8 mouse cellular contexts compared by ENCODE assay signal in the genomic region with DNA sequence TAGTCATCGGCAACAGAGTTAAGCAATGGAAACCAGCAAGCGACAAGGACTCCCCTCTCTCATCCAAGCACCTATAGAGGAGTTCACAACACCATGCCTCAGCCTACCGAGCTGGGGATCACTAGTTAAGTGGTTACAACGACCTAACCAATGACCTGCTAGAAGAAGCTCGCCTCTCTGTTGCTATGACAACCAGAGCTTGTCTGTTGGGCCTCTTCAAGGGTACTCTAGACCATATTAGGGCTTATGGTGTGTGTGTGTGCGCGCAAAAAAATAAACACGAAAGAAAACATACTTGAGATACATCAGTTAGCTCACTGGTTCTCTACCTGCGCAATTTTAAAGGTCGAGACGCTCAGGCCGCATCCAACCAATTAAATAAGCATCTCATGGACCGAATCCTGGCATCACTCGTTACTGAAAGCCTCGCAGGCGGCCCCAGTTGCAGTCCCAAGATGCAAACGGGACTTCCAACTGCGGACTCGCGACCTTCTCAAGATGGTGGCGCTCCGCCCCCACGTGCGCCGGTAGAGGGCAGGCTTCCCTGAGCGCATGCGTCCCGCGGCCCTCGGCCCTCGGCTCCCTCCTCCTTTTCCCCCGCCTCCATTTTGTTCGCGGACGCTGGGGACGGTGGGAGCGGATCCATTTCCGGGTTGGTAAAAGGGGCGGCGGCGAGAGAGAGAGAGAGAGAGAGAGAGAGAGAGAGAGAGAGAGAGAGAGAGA. TPM values are rescaled to one million over a fixed set of nuclear protein-coding genes. Genes with fewer than 3 reads are reported as not detected.
DNase-seq lines count a peak whose midpoint lies in the region; ATAC-seq lines count a peak whose summit lies in the region.

Gene Wipf2, plus strand, starts transcription at position 611 of the 723 bp plus-strand sequence.

- H3K9ac ChIP-seq in hindbrain, embryonic 16.5 days (ENCODE audit: low read depth, low read length), result peak within 1 kb of the TSS; percentile 83

- ATAC-seq in hindbrain, embryonic 16.5 days, result peak; percentile 86

- H3K4me2 ChIP-seq in hindbrain, embryonic 16.5 days (ENCODE audit: low read length), result peak within 1 kb of the TSS; percentile 86

- no peaks in the 10 kb centered on the region for H3K27me3 ChIP-seq in hindbrain, embryonic 16.5 days (replicated peaks; ENCODE audit: control insufficient read depth, insufficient read depth, low read length)

- DNase-seq in R1 (ENCODE audit: low read depth, low spot score), result peak; percentile 98
- DNase-seq in cerebellum, postnatal 25 days, result peak; percentile 96 to 98
- DNase-seq in frontal cortex, postnatal 36 days (ENCODE audit: low spot score in 2 of 2), result peak; percentile 96 to 97
- DNase-seq in left cerebral cortex, adult 18-20 months (ENCODE audit: low spot score in 2 of 2), result peak; percentile 96 to 97
- peak; percentile 96 for DNase-seq in right cerebral cortex, adult 18-20 months
- peak; percentile 87 for DNase-seq in urinary bladder, postnatal 10 days (ENCODE audit: low spot score)

- 0 out of 2 replicates have a peak, but pooled peaks cover 2% of the 10 kb centered on the region for H3K36me3 ChIP-seq in hindbrain, embryonic 16.5 days (ENCODE audit: control insufficient read depth, insufficient read depth, low read length)
- peaks cover 9% of the 10 kb centered on the region; the same call in 1 of the 2 replicates for H3K36me3 ChIP-seq in macrophage (ENCODE audit: inconsistent target)

- WGBS in hindbrain, embryonic 16.5 days, result 5% methylated on average over 41 of the region's 41 CpGs
- 12% methylated on average over 33 of the region's 41 CpGs for WGBS in macrophage (ENCODE audit: missing documents)

- no peaks in the 10 kb centered on the region for H3K9me3 ChIP-seq in hindbrain, embryonic 16.5 days (ENCODE audit: control insufficient read depth, low read length)

- H3K27ac ChIP-seq in hindbrain, embryonic 16.5 days (ENCODE audit: low read depth, low read length), result peak within 1 kb of the TSS; percentile 96
- H3K27ac ChIP-seq in macrophage, result peak within 1 kb of the TSS; percentile 27; the same call in 1 of the 2 replicates

- H3K4me3 ChIP-seq in hindbrain, embryonic 16.5 days (ENCODE audit: low read length), result peak within 1 kb of the TSS; percentile 68
- H3K4me3 ChIP-seq in macrophage (ENCODE audit: inconsistent target), result peak within 1 kb of the TSS; percentile 76

- peaks cover 3% of the 10 kb centered on the region; the same call in 1 of the 2 replicates for H3K4me1 ChIP-seq in hindbrain, embryonic 16.5 days (ENCODE audit: control insufficient read depth, insufficient read depth, low read depth, low read length)

- peaks cover 45% of the 10 kb centered on the region for H3K79me2 ChIP-seq in macrophage (ENCODE audit: inconsistent target)

RNA-seq across cellular contexts. Expression of gene Wipf2, which starts in this region (rescaled TPM):
- polyA plus RNA-seq in hindbrain, embryonic 16.5 days (2015; fragmentation: Nextera tagmentation; extraction: Ambion mirVana), result 4.1 and 4.2 TPM in 2 replicates
- 10 to 100 TPM; 73.3 to 75.5 TPM for total RNA-seq in left cerebral cortex, adult 18-20 months (2021)
- 10 to 100 TPM in 23 of 26 experiments, 1 to 10 TPM in 3; 7.3 to 30.5 (median 19.3) TPM for total RNA-seq in macrophage (2018; cell fraction: chromatin; rRNA removed)
- total RNA-seq in macrophage (2018; cell fraction: cytosol; rRNA removed), result 10 to 100 TPM; 15.1 to 25.6 (median 21.0) TPM
- 10 to 100 TPM; 13.2 to 33.3 (median 22.7) TPM for total RNA-seq in macrophage (2018; cell fraction: nucleus; rRNA removed)
- 11.1 to 18.1 TPM (median 11.5 TPM) in 3 replicates for polyA plus RNA-seq in macrophage (2018)

Comparison
In these comparisons a context has a peak if more than half of its experiments do, and no peak if none do; other contexts are left out.
1. Peak in every context shown above with its lines: DNase-seq, ATAC-seq, H3K4me3 ChIP-seq and H3K27ac ChIP-seq.